Mouse (Mus musculus): ENCODE results near the gene Ccdc61.

Gene Ccdc61

GRCm38 (mm10) chr7:18921069-18921468 is 10.9 kb upstream of the Ccdc61 start:
- intact Hi-C loops (cut with DNase I): no loop called here

GRCm38 (mm10) chr7:18917931-18918330 is 7.7 kb upstream of the Ccdc61 start:
- intact Hi-C loops (cut with DNase I): no loop called here

DNA sequence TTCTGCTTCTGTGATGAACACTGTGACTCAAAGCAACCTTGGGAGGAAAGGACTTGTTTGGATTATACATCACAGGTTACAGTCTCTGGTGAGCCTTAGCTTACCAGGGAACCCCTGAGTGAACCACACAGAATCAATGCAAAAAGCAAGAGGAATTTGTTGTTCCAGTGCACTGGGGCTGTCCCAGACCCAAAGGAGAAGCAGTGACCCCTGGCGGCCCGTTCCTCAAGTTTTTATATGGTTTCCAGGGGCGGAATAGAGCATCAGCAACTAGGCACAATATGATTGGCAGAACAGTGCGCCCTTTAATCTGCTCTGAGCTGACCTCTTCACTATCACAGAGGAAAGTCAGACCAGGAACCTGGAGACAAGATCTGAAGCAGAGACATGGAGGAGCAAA is 6.0 kb upstream of the Ccdc61 start:
- intact Hi-C loops (cut with DNase I): no loop called here

DNA sequence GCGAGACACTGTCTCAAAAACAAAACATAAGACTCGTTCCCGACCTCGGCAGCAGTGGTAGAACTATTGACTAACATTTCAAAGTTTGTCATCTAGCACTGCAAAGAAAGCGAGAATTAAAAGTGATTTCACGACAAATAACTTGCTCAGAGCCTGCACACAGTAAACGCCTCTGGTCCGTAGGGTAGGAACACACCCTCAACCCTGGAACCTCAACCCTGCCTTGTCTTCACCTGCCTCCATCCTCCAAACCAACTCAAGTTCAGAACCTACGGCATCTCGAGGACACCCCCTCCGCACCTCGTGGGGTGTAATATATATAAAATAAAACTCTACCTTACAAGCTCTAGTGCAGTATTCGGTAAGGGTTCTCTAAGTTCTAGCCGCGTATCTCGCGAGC is 418 bp downstream of the Ccdc61 start:
- intact Hi-C loops (cut with DNase I): loop anchor here (5.0 kb wide), 1 partner anchor 43 kb away; no protein-coding TSS in a partner anchor

GRCm38 (mm10) chr7:18904971-18905370 is 5.2 kb downstream of the Ccdc61 start:
- intact Hi-C loops (cut with DNase I): loop anchor here (5.0 kb wide), 1 partner anchor 47 kb away; no protein-coding TSS in a partner anchor

DNA sequence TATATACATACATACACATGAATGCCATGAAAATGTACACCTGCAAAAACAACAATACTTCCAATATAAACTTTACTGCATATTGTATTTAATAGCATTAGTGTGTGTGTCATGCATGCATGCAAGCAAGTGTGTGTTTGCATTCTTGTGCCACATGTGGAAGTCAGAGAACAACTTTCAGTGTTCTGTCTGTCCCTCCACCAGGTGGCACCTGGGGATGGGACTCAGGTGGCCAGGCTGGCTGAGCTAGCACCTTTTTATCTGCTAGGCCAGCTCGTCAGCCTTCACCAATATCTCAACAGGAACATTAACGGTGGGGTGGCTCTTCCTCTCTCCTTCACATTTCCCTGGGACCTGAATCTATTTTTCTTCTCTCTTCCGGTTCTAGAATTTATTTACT is 7.7 kb downstream of the Ccdc61 start:
- intact Hi-C loops (cut with DNase I): no loop called here

DNA sequence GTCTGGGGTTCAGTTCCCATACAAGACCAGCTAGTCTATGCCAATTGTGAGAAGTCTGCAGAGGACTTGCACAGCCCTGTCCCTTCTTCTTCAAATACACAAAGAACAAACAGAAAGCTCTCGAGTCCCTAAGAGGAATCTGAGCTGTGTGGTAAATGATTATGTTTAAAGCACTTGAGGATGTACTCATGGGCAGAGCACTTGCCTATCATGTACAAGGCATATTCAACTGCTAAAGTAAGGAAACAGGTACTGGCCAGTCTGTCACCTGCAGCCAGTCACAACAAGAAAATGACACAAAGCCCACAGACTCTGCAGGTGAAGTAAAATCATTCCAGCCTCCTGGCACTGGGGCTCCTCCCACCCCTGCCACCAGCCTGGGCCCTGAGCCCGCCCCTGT is 9.7 kb downstream of the Ccdc61 start:
- intact Hi-C loops (cut with DNase I): no loop called here

GRCm38 (mm10) chr7:18896536-18896935 is 13.7 kb downstream of the Ccdc61 start:
- intact Hi-C loops (cut with DNase I): loop anchor here (5.0 kb wide), 2 partner anchors 71 to 111 kb away; no protein-coding TSS in a partner anchor

GRCm38 (mm10) chr7:18893651-18894430 is 16.4 kb downstream of the Ccdc61 start:
- intact Hi-C loops (cut with DNase I): no loop called here

DNA sequence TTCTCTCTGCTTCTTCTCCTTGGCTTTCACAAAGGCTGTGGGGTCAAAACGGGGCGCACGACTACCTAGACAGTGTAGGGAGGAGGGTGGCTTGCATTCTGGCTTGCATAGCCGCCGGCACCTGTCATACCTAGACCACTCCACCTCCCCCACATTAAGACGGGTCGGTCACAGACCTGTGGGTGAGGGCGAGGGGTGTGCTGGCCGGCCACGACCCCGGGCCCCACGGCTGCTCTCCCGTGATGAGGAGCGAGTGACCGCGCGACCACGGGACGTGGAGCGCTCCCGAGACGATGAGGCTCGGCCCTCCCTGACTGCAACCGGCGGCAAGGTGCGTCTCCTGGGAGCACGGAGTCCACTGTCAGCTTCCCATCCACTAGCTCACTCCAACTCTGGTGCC is 17.2 kb downstream of the Ccdc61 start:
- intact Hi-C loops (cut with DNase I): no loop called here

DNA sequence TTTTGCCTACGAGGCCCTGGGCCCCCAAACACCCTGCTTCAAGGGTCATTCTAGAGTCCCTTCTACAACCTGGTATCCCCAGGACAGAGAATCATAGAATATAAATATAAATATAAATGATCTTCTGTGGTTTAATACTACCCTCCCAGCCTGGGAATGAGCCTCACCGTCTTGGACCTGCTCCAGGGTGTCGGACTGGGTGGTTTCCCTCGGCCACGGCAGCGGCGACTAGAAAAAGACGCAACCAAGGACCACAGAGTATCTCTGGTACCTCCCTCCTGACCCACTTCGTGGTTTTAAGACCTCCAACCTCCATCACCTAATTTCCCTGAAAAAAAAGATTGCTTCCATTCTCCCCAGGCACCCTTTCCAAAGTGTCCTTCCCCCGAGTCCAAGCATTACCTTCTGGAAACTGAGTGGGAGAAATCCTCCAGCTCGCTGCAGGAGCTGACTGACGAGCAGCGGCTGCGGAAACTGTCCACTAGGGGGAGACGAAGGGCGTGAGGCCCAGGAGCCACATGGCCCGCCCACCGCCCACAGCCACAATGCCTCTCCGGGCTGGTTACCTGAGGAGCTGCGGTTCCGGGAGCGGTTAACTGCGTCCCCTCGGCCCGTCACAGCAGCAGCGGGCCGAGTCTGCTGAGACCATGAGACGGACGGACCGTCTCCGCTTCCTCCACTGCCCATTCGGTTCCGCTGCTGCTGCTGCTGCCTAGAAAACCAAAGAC is 18.2 kb downstream of the Ccdc61 start:
- intact Hi-C loops (cut with DNase I): no loop called here

GRCm38 (mm10) chr7:18890848-18891247 is 19.4 kb downstream of the Ccdc61 start:
- intact Hi-C loops (cut with DNase I): no loop called here

- intact Hi-C loops (cut with DNase I): no loop called here
Observed at GRCm38 (mm10) chr7:18886963-18887362, 23.3 kb downstream of the Ccdc61 start.

DNA sequence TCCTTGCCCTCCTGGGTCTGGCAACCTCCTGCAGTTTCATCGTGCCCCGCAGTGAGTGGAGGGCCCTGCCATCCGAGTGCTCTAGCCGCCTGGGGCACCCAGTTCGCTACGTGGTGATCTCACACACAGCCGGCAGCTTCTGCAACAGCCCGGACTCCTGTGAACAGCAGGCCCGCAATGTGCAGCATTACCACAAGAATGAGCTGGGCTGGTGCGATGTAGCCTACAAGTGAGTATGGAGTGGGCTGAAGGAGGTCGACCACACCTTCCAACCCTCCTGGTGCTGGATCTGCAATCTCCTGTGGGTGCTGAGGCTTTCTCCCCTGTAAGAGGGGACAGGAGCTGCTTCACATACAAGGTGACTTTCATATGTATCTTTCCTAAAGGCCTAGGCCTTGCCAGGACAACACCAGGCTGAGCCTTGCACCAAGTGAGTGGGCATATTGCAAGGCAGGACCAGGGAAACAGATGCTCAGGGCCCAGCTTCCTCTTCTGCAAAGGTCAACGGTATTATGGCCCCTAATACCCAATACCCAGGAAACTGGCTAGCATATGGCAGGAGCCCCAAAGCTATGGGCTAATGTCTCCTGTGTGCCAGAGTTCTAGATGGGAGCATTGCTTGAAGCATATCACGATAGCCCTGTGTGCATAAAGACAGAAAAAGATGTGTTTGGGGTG is 25.3 kb downstream of the Ccdc61 start:
- intact Hi-C loops (cut with DNase I): no loop called here

DNA sequence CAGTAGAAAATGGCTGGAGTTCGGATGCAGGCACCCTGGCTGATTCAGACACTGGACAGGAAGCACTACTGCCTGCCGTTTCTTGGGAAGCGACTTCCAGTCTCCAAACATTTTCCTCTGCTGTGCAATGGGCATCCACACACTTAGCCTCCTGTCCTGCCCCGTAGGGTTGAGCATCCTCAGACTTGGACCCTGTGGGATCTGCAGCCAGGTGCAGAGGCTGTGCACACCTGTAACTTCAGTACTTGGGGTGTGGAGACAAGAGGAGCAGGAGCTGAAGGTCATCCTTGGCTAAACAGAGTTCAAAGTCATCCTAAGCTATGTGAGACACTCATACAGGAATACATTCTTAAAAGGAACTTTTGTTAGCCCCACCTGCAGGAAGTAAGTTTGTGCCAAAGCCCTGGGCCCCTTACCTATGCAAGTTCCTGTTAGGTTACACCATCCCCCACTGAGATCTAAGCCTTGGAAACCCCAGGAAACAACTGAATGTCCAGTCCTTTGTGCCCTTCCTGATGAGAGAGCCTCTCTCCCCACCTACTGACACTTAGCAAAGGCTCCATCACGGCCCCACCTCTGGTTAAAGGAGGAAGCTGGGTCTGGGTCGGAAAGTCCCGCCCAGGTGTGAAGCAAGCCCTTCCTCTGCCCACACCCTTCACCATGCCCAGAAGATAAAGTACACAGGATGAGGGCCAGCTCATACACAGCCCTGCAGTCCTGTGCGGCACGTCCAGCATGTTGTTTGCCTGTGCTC is 26.0 kb downstream of the Ccdc61 start:
- intact Hi-C loops (cut with DNase I): no loop called here

- intact Hi-C loops (cut with DNase I): loop anchor here (5.0 kb wide), 1 partner anchor 666 kb away; no protein-coding TSS in a partner anchor
Observed at GRCm38 (mm10) chr7:18878691-18879090, 31.5 kb downstream of the Ccdc61 start.

DNA sequence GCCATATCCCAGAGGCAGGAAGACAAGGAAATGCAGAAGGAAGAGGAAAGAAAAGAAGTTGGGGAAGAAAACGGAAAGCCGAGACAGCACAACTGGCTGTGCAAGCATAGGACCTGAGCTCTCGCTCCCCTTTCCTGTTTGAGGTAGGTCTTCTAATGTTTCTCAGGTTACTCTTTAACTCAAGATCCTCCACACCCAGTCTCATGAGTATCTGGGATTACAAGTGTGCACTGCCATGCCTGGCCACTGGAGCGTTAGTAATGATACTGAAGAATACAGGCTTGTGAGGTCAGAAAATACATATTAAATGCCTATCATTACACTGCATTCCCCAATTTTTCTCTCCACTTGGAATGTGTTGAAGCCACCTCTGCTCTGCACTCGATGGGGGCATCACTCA is 34.8 kb downstream of the Ccdc61 start:
- intact Hi-C loops (cut with DNase I): loop anchor here (5.0 kb wide), 1 partner anchor 663 kb away; no protein-coding TSS in a partner anchor

GRCm38 (mm10) chr7:18873253-18873652 is 37.0 kb downstream of the Ccdc61 start:
- intact Hi-C loops (cut with DNase I): loop anchor here (1.0 to 2.0 kb wide), 2 partner anchors 44 to 124 kb away; no protein-coding TSS in a partner anchor

GRCm38 (mm10) chr7:18872816-18873215 is 37.4 kb downstream of the Ccdc61 start:
- intact Hi-C loops (cut with DNase I): loop anchor here (1.0 to 2.0 kb wide), 2 partner anchors 44 to 124 kb away; no protein-coding TSS in a partner anchor

DNA sequence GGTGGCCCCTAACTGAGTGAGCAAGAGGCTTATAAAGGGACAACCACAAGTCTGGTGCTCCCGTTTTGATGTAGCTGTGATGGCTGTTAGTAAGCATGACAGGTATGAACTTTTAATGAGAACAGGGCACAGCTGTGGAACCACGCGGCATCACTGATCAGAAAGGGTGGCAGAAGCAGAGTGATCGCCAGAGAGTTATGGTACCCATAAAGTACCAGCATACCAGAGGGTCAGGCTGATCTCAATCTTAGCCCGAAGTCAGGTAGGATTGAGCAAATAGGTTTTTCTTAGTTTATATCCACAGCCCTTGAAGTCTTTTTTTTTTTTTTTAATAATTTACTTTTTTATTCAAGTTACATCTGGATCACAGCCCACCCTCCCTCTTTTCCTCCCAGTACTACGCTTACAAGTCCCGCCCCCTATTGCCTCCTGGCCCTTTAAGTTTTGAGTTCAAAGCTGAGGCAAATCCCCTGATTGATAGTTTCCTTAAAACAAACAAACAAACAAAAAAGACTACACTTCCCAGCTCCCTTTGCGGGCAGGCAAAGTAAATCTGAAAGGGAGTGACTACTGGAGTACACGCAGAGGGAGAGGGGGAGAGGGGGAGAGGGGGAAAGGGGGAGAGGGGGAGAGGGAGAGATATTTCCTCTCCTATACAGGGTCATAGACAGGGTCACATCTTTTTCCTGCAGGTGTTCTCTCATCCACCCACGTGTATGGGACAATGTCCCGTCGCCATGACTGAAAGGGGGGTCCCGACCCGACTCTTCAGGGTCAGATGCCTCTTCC is 38.0 kb downstream of the Ccdc61 start:
- intact Hi-C loops (cut with DNase I): loop anchor here (2.0 kb wide), 1 partner anchor 43 kb away; no protein-coding TSS in a partner anchor

Measured in adrenal gland (tissue).